Mouse (Mus musculus): ENCODE measurements around the gene Wdr83os. TPM values are rescaled to one million over a fixed set of nuclear protein-coding genes. Genes with fewer than 3 reads are reported as not detected.
"Not testable (repeated sequence)": the region's sequence is repeated elsewhere in the genome, so short reads cannot be mapped to it uniquely, and the experiment has no call there.

Gene Wdr83os
- polyA plus RNA-seq, 1 experiment from 2014 or later: 129 TPM

- H3K36me3 ChIP-seq: peaks cover 52% of the 10 kb centered on the region
- H3K27me3 ChIP-seq: no peaks in the 10 kb centered on the region
- H3K4me3 ChIP-seq: no peak overlapping the region
- no peak overlapping the region for H3K27ac ChIP-seq
- peaks cover 9% of the 10 kb centered on the region for H3K4me1 ChIP-seq
- WGBS: 83% methylated on average over 10 of the region's 10 CpGs
- no peak overlapping the region for H3K4me2 ChIP-seq
- no peaks in the 10 kb centered on the region for H3K9me3 ChIP-seq
- no peak overlapping the region for H3K9ac ChIP-seq
- ATAC-seq (ENCODE audit: insufficient number of reproducible peaks, insufficient read depth, low FRiP score, low TSS enrichment, low read depth): no peak
Measured at GRCm38 (mm10) chr8:85074167-85074566, 6.4 kb upstream of the Wdr83os start.

GRCm38 (mm10) chr8:85074617-85075016 lies 5.9 kb upstream of the Wdr83os start:
- Histone ChIP-seq H3K4me2 (no peak overlapping the region), H3K4me1 (peaks cover 12% of the 10 kb centered on the region), H3K9ac (no peak overlapping the region), H3K27me3 (no peaks in the 10 kb centered on the region), H3K4me3 (no peak overlapping the region), H3K9me3 (no peaks in the 10 kb centered on the region), H3K27ac (no peak overlapping the region), H3K36me3 (peaks cover 52% of the 10 kb centered on the region)
- 80% methylated on average over 10 of the region's 10 CpGs for WGBS
- ATAC-seq (ENCODE audit: insufficient number of reproducible peaks, insufficient read depth, low FRiP score, low TSS enrichment, low read depth): no peak

- H3K4me2 ChIP-seq: no peak overlapping the region
- H3K4me1 ChIP-seq: peaks cover 13% of the 10 kb centered on the region
- H3K4me3 ChIP-seq: no peak overlapping the region
- no peak for ATAC-seq (ENCODE audit: insufficient number of reproducible peaks, insufficient read depth, low FRiP score, low TSS enrichment, low read depth)
- H3K27ac ChIP-seq: no peak overlapping the region
- H3K9ac ChIP-seq: no peak overlapping the region
- no peaks in the 10 kb centered on the region for H3K27me3 ChIP-seq
- no peaks in the 10 kb centered on the region for H3K9me3 ChIP-seq
- H3K36me3 ChIP-seq: peaks cover 52% of the 10 kb centered on the region
- 82% methylated on average over 9 of the region's 9 CpGs for WGBS
Measured at GRCm38 (mm10) chr8:85076001-85076400, 4.5 kb upstream of the Wdr83os start.

GRCm38 (mm10) chr8:85076993-85077392 lies 3.5 kb upstream of the Wdr83os start:
- peaks cover 19% of the 10 kb centered on the region for H3K4me1 ChIP-seq
- H3K27ac ChIP-seq: no peak overlapping the region
- no peak overlapping the region for H3K4me2 ChIP-seq
- H3K27me3 ChIP-seq: no peaks in the 10 kb centered on the region
- no peak overlapping the region for H3K9ac ChIP-seq
- ATAC-seq (ENCODE audit: insufficient number of reproducible peaks, insufficient read depth, low FRiP score, low TSS enrichment, low read depth): no peak
- no peak overlapping the region for H3K4me3 ChIP-seq
- 0% methylated on average over 2 of the region's 2 CpGs for WGBS
- H3K9me3 ChIP-seq: no peaks in the 10 kb centered on the region
- peaks cover 52% of the 10 kb centered on the region for H3K36me3 ChIP-seq

GRCm38 (mm10) chr8:85080214-85080531 lies 367 bp upstream of the Wdr83os start:
- Histone ChIP-seq H3K4me2 (peak overlapping the region; percentile 97), H3K9ac (peak overlapping the region; percentile 92), H3K4me1 (peaks cover 31% of the 10 kb centered on the region), H3K27me3 (no peaks in the 10 kb centered on the region), H3K27ac (peak overlapping the region; percentile 62), H3K4me3 (peak overlapping the region; percentile 93), H3K9me3 (no peaks in the 10 kb centered on the region), H3K36me3 (peaks cover 35% of the 10 kb centered on the region)
- ATAC-seq (ENCODE audit: insufficient number of reproducible peaks, insufficient read depth, low FRiP score, low TSS enrichment, low read depth): no peak
- WGBS: under 1% methylated on average over 25 of the region's 25 CpGs

- Histone ChIP-seq H3K27me3 (no peaks in the 10 kb centered on the region), H3K9ac (peak within 1 kb of the TSS; percentile 92), H3K27ac (peak within 1 kb of the TSS; percentile 62), H3K4me1 (peaks cover 31% of the 10 kb centered on the region), H3K9me3 (no peaks in the 10 kb centered on the region), H3K4me2 (peak within 1 kb of the TSS; percentile 97), H3K4me3 (peak within 1 kb of the TSS; percentile 93), H3K36me3 (peaks cover 33% of the 10 kb centered on the region)
- WGBS: 0% methylated on average over 9 of the region's 9 CpGs
- ATAC-seq (ENCODE audit: insufficient number of reproducible peaks, insufficient read depth, low FRiP score, low TSS enrichment, low read depth): peak; percentile 53; the same call in 1 of the 2 replicates
Measured at GRCm38 (mm10) chr8:85081216-85081555, 646 bp downstream of the Wdr83os start, which contains the start of gene Wdr83. Wdr83 (minus strand) TSS chr8:85081306.

- not testable (repeated sequence) for H3K27ac ChIP-seq; H3K4me3 ChIP-seq; H3K9ac ChIP-seq; H3K27me3 ChIP-seq; H3K9me3 ChIP-seq; ATAC-seq (ENCODE audit: insufficient number of reproducible peaks, insufficient read depth, low FRiP score, low TSS enrichment, low read depth); H3K4me2 ChIP-seq
- peaks cover 31% of the 10 kb centered on the region for H3K4me1 ChIP-seq
- WGBS: 89% methylated on average over 4 of the region's 4 CpGs
- peaks cover 34% of the 10 kb centered on the region for H3K36me3 ChIP-seq
Measured at GRCm38 (mm10) chr8:85082169-85082568, 1.6 kb downstream of the Wdr83os start.

GRCm38 (mm10) chr8:85083108-85083813 lies 2.7 kb downstream of the Wdr83os start, which contains the start of gene Man2b1:
Man2b1 (plus strand) TSS chr8:85083270.
- 0 out of 2 replicates have a peak within 1 kb of the TSS, but pooled peaks have one; percentile 0 for H3K27ac ChIP-seq
- peaks cover 39% of the 10 kb centered on the region for H3K36me3 ChIP-seq
- WGBS: under 1% methylated on average over 30 of the region's 30 CpGs
- no peaks in the 10 kb centered on the region for H3K27me3 ChIP-seq
- H3K4me3 ChIP-seq: peak within 1 kb of the TSS; percentile 68
- peak; percentile 84 for ATAC-seq (ENCODE audit: insufficient number of reproducible peaks, insufficient read depth, low FRiP score, low TSS enrichment, low read depth)
- H3K4me2 ChIP-seq: peak within 1 kb of the TSS; percentile 90
- H3K9ac ChIP-seq: peak within 1 kb of the TSS; percentile 77
- H3K4me1 ChIP-seq: peaks cover 31% of the 10 kb centered on the region
- no peaks in the 10 kb centered on the region for H3K9me3 ChIP-seq

- no peak overlapping the region for H3K9ac ChIP-seq
- no peaks in the 10 kb centered on the region for H3K9me3 ChIP-seq
- peaks cover 46% of the 10 kb centered on the region for H3K36me3 ChIP-seq
- H3K27ac ChIP-seq: no peak overlapping the region
- H3K4me2 ChIP-seq: no peak overlapping the region
- no peak for ATAC-seq (ENCODE audit: insufficient number of reproducible peaks, insufficient read depth, low FRiP score, low TSS enrichment, low read depth)
- no peak overlapping the region for H3K4me3 ChIP-seq
- H3K4me1 ChIP-seq: peaks cover 27% of the 10 kb centered on the region
- 84% methylated on average over 8 of the region's 8 CpGs for WGBS
- no peaks in the 10 kb centered on the region for H3K27me3 ChIP-seq
Measured at GRCm38 (mm10) chr8:85084633-85085032, 4.1 kb downstream of the Wdr83os start.

- no peak overlapping the region for H3K9ac ChIP-seq
- H3K4me3 ChIP-seq: no peak overlapping the region
- peaks cover 22% of the 10 kb centered on the region for H3K4me1 ChIP-seq
- no peak overlapping the region for H3K27ac ChIP-seq
- H3K4me2 ChIP-seq: no peak overlapping the region
- peaks cover 53% of the 10 kb centered on the region for H3K36me3 ChIP-seq
- 73% methylated on average over 3 of the region's 3 CpGs for WGBS
- no peak for ATAC-seq (ENCODE audit: insufficient number of reproducible peaks, insufficient read depth, low FRiP score, low TSS enrichment, low read depth)
- H3K9me3 ChIP-seq: no peaks in the 10 kb centered on the region
- no peaks in the 10 kb centered on the region for H3K27me3 ChIP-seq
Measured at GRCm38 (mm10) chr8:85086238-85086637, 5.7 kb downstream of the Wdr83os start.

- Histone ChIP-seq H3K4me1 (peaks cover 6% of the 10 kb centered on the region), H3K9me3 (no peaks in the 10 kb centered on the region), H3K9ac (no peak overlapping the region), H3K4me2 (no peak overlapping the region), H3K27me3 (no peaks in the 10 kb centered on the region), H3K36me3 (peaks cover 69% of the 10 kb centered on the region), H3K4me3 (no peak overlapping the region), H3K27ac (no peak overlapping the region)
- ATAC-seq (ENCODE audit: insufficient number of reproducible peaks, insufficient read depth, low FRiP score, low TSS enrichment, low read depth): no peak
- 82% methylated on average over 2 of the region's 2 CpGs for WGBS
Measured at GRCm38 (mm10) chr8:85088771-85089170, 8.2 kb downstream of the Wdr83os start.

GRCm38 (mm10) chr8:85090856-85091255 lies 10.3 kb downstream of the Wdr83os start:
- H3K9ac ChIP-seq: no peak overlapping the region
- no peak overlapping the region for H3K4me2 ChIP-seq
- no peaks in the 10 kb centered on the region for H3K27me3 ChIP-seq
- no peak for ATAC-seq (ENCODE audit: insufficient number of reproducible peaks, insufficient read depth, low FRiP score, low TSS enrichment, low read depth)
- no peak overlapping the region for H3K27ac ChIP-seq
- WGBS: 88% methylated on average over 11 of the region's 11 CpGs
- H3K9me3 ChIP-seq: no peaks in the 10 kb centered on the region
- H3K4me3 ChIP-seq: no peak overlapping the region
- H3K4me1 ChIP-seq: no peaks in the 10 kb centered on the region
- peaks cover 73% of the 10 kb centered on the region for H3K36me3 ChIP-seq

All from embryonic facial prominence, embryonic 13.5 days (tissue).